Mouse (Mus musculus): Measurements from ENCODE around the gene Wwc2. TPM values are rescaled to one million over a fixed set of nuclear protein-coding genes. Genes with fewer than 3 reads are reported as not detected.

Gene Wwc2
- polyA plus RNA-seq, 1 experiment from 2014 or later: 16.7 TPM

DNA sequence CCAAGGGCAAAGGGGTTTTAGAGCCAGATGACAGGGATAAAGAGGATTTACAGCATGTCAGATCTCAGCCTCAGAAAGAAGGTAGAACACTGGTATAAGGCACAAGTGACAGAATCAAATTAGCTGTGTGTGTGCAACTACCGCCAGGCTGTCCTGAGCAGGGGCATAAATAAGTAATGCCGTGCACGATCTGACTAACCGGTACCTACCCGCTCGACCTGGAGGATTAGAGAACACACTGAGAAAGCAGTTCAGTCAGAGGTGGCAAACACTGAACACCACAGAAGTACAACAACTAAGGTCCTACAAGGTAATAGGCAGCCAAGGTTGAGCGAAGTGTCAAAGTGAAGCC lies 15.8 kb downstream of the Wwc2 start:
- peak; percentile 20 for ATAC-seq (ENCODE audit: low FRiP score, low TSS enrichment)
- H3K9me3 ChIP-seq (ENCODE audit: low read length): 0 out of 2 replicates have a peak, but pooled peaks cover 3% of the 10 kb centered on the region
- no peaks in the 10 kb centered on the region for H3K27me3 ChIP-seq (ENCODE audit: insufficient read depth, low read length)
- H3K4me1 ChIP-seq (ENCODE audit: insufficient read depth, low read length): peaks cover 44% of the 10 kb centered on the region
- WGBS: 23% methylated on average over 7 of the region's 7 CpGs
- peak overlapping the region; percentile 51 for H3K4me2 ChIP-seq (replicated peaks; ENCODE audit: low read depth, low read length)
- H3K36me3 ChIP-seq (ENCODE audit: insufficient read depth, low read length): peaks cover 10% of the 10 kb centered on the region; the same call in 1 of the 2 replicates
- H3K4me3 ChIP-seq (ENCODE audit: low read length): peak overlapping the region; percentile 31
- H3K27ac ChIP-seq (ENCODE audit: low read length): peak overlapping the region; percentile 84
- H3K9ac ChIP-seq (replicated peaks; ENCODE audit: low read length): peak overlapping the region; percentile 33; the same call in 1 of the 2 replicates

DNA sequence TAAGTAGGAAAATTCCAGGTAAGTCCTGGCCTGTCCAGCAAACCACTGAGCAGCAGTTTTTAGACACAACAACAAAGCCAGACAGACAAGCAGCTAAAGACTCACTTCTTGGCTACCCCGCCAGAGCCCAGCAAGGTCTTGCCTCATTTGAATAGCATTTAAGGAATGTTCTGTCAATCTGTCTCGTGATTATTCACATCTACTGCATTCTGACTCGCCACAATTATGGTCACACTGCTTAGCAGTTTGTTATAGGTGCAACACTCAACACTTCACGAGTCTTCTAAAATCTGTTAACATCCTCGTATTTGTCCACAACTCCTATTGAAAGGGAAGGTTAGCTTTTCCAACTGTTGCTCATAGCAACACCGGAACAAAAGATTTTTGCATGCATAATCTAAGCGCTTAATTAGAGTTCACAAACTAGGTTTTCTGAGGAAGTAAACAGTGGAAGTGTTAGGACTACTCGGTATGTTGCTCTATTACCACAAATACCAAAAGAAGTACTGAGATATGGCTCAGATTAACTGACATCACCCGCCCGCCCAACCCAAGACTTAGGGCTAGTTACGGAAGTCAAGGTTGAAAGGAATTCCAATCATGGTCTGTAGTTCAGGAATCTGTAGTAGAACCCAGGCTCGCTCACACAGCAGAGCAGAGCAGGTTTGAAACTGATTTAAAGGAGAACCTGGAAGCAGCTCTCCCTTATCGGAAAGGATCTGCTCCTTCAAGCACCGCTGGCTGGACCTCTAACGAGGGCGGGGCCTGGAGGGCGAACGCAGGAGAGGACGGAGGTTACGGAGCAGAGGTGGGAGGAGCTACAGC lies 16.4 kb downstream of the Wwc2 start:
- ATAC-seq (ENCODE audit: low FRiP score, low TSS enrichment): peak; percentile 73
- H3K9me3 ChIP-seq (ENCODE audit: low read length): 0 out of 2 replicates have a peak, but pooled peaks cover 3% of the 10 kb centered on the region
- peaks cover 50% of the 10 kb centered on the region for H3K4me1 ChIP-seq (ENCODE audit: insufficient read depth, low read length)
- peak overlapping the region; percentile 51 for H3K4me2 ChIP-seq (replicated peaks; ENCODE audit: low read depth, low read length)
- peaks cover 6% of the 10 kb centered on the region; the same call in 1 of the 2 replicates for H3K36me3 ChIP-seq (ENCODE audit: insufficient read depth, low read length)
- H3K27me3 ChIP-seq (ENCODE audit: insufficient read depth, low read length): no peaks in the 10 kb centered on the region
- WGBS: 26% methylated on average over 20 of the region's 20 CpGs
- H3K27ac ChIP-seq (ENCODE audit: low read length): peak overlapping the region; percentile 84
- peak overlapping the region; percentile 31 for H3K4me3 ChIP-seq (ENCODE audit: low read length)
- H3K9ac ChIP-seq (replicated peaks; ENCODE audit: low read length): peak overlapping the region; percentile 33; the same call in 1 of the 2 replicates

DNA sequence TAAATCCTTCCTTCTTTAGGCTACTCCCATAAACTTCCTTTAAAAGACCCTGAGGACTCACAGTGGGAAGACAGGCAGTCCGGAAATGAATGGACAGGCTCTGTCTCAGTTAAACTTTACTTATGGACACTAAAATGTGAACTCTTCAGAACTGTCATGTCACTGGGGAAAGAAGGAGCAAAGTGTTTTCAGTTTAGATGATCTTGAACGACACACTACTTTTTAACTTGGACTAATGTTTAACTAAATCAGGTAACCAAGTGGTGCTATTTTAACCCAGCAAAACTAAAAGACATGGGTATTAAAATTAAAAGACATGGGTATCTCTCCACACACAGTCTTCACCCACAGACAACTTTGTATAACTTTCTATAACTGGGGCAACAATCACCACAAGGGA lies 19.6 kb downstream of the Wwc2 start:
- peaks cover 73% of the 10 kb centered on the region for H3K4me1 ChIP-seq (ENCODE audit: insufficient read depth, low read length)
- peak overlapping the region; percentile 31 for H3K4me2 ChIP-seq (replicated peaks; ENCODE audit: low read depth, low read length)
- ATAC-seq (ENCODE audit: low FRiP score, low TSS enrichment): peak; percentile 21; the same call in 1 of the 2 replicates
- peaks cover 6% of the 10 kb centered on the region; the same call in 1 of the 2 replicates for H3K36me3 ChIP-seq (ENCODE audit: insufficient read depth, low read length)
- H3K27me3 ChIP-seq (ENCODE audit: insufficient read depth, low read length): no peaks in the 10 kb centered on the region
- no peaks in the 10 kb centered on the region for H3K9me3 ChIP-seq (ENCODE audit: low read length)
- H3K9ac ChIP-seq (replicated peaks; ENCODE audit: low read length): 0 out of 2 replicates have a peak overlapping the region, but pooled peaks have one; percentile 13
- WGBS: 32% methylated on average over 2 of the region's 2 CpGs
- no peak overlapping the region for H3K4me3 ChIP-seq (ENCODE audit: low read length)
- H3K27ac ChIP-seq (ENCODE audit: low read length): peak overlapping the region; percentile 90

DNA sequence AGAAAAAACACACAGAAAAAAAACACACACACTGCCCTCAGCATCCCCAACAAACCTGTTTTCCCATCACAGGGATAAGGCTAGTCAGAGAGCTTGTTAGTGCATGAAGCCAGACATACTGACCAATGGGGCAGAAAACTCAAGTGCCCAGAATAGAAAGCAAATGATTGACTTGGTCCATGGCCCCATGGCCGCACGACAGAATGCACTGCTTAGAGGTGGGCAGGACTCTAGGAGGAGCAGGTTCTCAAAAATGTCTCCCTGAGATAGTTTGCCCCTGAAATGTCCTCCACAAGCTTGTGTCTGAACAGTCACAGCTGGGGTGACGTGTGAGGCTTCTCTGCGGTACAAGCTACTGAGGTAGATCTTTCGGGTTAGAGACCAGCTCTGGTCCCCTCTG lies 20.1 kb downstream of the Wwc2 start:
- H3K36me3 ChIP-seq (ENCODE audit: insufficient read depth, low read length): peaks cover 6% of the 10 kb centered on the region; the same call in 1 of the 2 replicates
- H3K4me2 ChIP-seq (replicated peaks; ENCODE audit: low read depth, low read length): peak overlapping the region; percentile 31
- no peaks in the 10 kb centered on the region for H3K9me3 ChIP-seq (ENCODE audit: low read length)
- no peak overlapping the region for H3K4me3 ChIP-seq (ENCODE audit: low read length)
- ATAC-seq (ENCODE audit: low FRiP score, low TSS enrichment): peak; percentile 88
- peak overlapping the region; percentile 90 for H3K27ac ChIP-seq (ENCODE audit: low read length)
- peaks cover 72% of the 10 kb centered on the region for H3K4me1 ChIP-seq (ENCODE audit: insufficient read depth, low read length)
- no peaks in the 10 kb centered on the region for H3K27me3 ChIP-seq (ENCODE audit: insufficient read depth, low read length)
- 0 out of 2 replicates have a peak overlapping the region, but pooled peaks have one; percentile 13 for H3K9ac ChIP-seq (replicated peaks; ENCODE audit: low read length)
- 48% methylated on average over 5 of the region's 5 CpGs for WGBS

DNA sequence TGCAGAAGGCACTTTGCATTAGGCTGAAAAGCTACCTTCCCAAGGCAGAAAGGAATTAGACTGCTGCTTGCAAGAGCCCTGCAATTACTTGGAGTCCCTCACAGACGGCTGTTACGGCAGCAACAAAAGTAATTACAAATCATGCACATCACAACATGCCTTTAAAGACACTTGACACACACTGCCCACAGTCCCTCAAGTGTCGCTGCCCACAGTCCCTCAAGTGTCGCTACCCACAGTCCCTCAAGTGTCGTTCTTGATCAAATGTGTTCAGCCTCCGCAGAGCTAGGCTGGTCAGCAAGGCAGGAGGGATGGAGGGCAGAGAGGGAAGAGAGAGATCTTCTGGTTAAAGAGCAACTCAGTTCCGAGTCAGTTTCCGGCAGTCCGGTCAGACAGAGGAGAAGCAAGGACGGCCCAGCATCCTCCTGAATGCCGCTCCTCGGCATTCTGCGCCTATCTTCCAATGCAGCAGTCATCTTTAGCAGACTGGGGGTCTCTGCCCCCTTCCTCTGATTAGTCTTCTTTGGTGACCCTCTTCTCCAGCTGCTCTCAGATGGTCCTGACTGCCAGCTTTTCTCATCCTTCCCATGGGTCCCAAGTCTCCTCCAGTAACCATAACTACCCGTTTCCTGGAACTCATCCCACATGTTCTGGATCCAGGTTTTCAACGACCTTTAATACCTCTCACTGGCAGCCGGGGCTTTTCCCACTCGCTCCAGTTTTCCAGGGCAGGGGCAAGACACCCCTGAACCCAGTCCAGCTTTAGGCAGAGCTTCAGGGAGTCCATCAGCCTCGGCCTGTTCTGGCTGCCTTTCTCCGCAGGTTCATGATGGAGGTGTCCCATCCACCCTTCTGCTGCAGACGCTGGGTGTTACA lies 23.4 kb downstream of the Wwc2 start:
- Histone ChIP-seq H3K27me3 (ENCODE audit: insufficient read depth, low read length) (no peaks in the 10 kb centered on the region), H3K27ac (ENCODE audit: low read length) (peak overlapping the region; percentile 56), H3K9me3 (ENCODE audit: low read length) (no peaks in the 10 kb centered on the region), H3K36me3 (ENCODE audit: insufficient read depth, low read length) (peaks cover 6% of the 10 kb centered on the region; the same call in 1 of the 2 replicates), H3K9ac (replicated peaks; ENCODE audit: low read length) (peak overlapping the region; percentile 17; the same call in 1 of the 2 replicates), H3K4me2 (replicated peaks; ENCODE audit: low read depth, low read length) (no peak overlapping the region), H3K4me1 (ENCODE audit: insufficient read depth, low read length) (peaks cover 58% of the 10 kb centered on the region), H3K4me3 (ENCODE audit: low read length) (no peak overlapping the region)
- ATAC-seq (ENCODE audit: low FRiP score, low TSS enrichment): no peak
- WGBS: 53% methylated on average over 20 of the region's 20 CpGs

DNA sequence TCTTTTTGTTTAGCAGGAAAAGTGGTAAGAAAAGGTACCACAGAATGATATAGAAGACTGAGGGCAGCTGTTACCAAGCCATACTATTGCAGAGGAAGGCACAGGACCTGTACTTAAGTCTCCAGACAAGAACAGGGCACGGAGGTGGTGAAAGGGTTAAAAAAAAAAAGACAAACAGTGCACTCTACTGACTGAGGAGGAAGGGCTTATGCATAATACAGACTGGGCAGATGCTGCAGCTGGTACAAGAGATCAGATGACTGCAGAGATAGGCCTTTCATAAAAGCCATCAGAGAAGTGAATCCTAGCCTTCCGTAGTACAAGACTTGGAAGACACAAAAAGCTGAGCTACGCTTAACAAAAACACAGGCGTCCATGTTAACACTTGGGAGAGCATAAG lies 28.2 kb downstream of the Wwc2 start:
- Histone ChIP-seq H3K4me2 (replicated peaks; ENCODE audit: low read depth, low read length) (no peak overlapping the region), H3K4me1 (ENCODE audit: insufficient read depth, low read length) (peaks cover 26% of the 10 kb centered on the region), H3K4me3 (ENCODE audit: low read length) (no peak overlapping the region), H3K9me3 (ENCODE audit: low read length) (no peaks in the 10 kb centered on the region), H3K9ac (replicated peaks; ENCODE audit: low read length) (no peak overlapping the region), H3K27me3 (ENCODE audit: insufficient read depth, low read length) (no peaks in the 10 kb centered on the region), H3K27ac (ENCODE audit: low read length) (no peak overlapping the region), H3K36me3 (ENCODE audit: insufficient read depth, low read length) (no peaks in the 10 kb centered on the region)
- WGBS: 66% methylated on average over 4 of the region's 4 CpGs
- ATAC-seq (ENCODE audit: low FRiP score, low TSS enrichment): no peak

DNA sequence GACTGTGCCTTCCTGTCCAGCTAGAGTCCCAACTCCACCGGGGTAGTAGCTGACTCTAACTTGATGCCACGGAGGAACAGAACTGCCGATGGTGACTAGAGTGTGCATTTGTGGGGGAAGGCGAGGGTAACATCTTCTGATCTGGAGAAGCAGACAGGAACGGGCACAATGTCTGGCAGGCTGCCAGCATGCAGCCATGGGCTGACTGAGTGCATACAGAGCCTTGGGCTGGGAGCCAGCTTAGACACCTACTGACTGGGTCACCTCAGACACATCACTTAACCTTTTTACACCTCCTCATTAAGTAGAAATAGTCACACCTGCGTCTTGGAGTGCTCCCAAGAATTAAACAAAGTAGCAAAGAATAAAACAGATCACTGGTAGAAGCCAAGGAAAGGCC lies 28.7 kb downstream of the Wwc2 start:
- peaks cover 21% of the 10 kb centered on the region for H3K4me1 ChIP-seq (ENCODE audit: insufficient read depth, low read length)
- no peak overlapping the region for H3K4me3 ChIP-seq (ENCODE audit: low read length)
- H3K4me2 ChIP-seq (replicated peaks; ENCODE audit: low read depth, low read length): no peak overlapping the region
- no peak overlapping the region for H3K9ac ChIP-seq (replicated peaks; ENCODE audit: low read length)
- no peaks in the 10 kb centered on the region for H3K27me3 ChIP-seq (ENCODE audit: insufficient read depth, low read length)
- H3K36me3 ChIP-seq (ENCODE audit: insufficient read depth, low read length): no peaks in the 10 kb centered on the region
- H3K9me3 ChIP-seq (ENCODE audit: low read length): no peaks in the 10 kb centered on the region
- peak; percentile 58; the same call in 1 of the 2 replicates for ATAC-seq (ENCODE audit: low FRiP score, low TSS enrichment)
- WGBS: 63% methylated on average over 6 of the region's 6 CpGs
- H3K27ac ChIP-seq (ENCODE audit: low read length): no peak overlapping the region

DNA sequence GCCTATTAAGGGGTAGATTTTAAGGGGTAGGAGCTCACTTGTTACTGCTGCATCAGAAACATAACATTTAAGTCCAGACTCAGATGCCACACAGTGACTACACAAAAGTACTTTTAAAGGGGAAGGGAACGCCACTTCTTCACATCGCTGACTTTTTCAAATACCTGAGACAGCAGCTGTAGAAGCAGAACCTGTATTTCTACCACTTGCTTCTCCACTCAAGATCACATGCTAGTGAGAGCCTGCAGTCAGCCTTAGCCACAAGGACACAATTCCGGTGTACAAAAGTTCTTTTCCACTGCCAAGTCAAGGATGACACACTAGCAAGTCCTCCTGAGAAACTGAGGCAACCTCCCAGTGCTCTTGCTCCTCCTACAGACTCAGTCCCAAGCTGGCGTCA lies 33.2 kb downstream of the Wwc2 start:
- Histone ChIP-seq H3K4me1 (ENCODE audit: insufficient read depth, low read length) (peaks cover 10% of the 10 kb centered on the region), H3K27me3 (ENCODE audit: insufficient read depth, low read length) (no peaks in the 10 kb centered on the region), H3K36me3 (ENCODE audit: insufficient read depth, low read length) (no peaks in the 10 kb centered on the region), H3K27ac (ENCODE audit: low read length) (no peak overlapping the region), H3K9ac (replicated peaks; ENCODE audit: low read length) (no peak overlapping the region), H3K4me3 (ENCODE audit: low read length) (no peak overlapping the region), H3K4me2 (replicated peaks; ENCODE audit: low read depth, low read length) (no peak overlapping the region), H3K9me3 (ENCODE audit: low read length) (no peaks in the 10 kb centered on the region)
- WGBS: 92% methylated on average over 4 of the region's 4 CpGs
- ATAC-seq (ENCODE audit: low FRiP score, low TSS enrichment): no peak

DNA sequence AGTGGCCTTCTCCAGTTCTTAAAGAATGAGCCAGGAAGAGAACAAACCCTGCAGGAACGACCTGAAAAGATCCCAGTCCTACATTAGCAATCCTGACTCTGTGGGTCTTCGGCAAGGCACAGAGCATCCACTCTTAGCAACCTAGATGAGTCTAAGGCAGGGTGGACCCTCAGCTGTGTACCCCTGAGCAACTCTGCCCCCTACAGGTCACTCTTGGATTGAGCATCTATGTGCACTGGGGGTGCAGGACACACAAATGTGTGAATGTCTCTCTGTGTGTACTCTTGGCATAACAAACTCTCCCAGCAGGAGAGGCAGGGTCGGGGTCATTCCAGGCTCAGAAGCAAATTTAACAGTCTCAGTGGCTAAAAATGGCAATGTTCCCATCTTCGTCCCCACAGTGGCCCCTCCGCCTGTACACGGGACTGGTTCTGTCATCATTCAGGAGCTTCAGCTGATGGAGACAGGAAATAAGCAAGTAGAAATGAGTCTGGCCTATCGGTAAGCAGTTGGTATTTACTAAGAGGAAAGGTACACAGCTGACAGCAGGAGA lies 39.3 kb downstream of the Wwc2 start:
- peaks cover 14% of the 10 kb centered on the region; the same call in 1 of the 2 replicates for H3K4me1 ChIP-seq (ENCODE audit: insufficient read depth, low read length)
- no peaks in the 10 kb centered on the region for H3K36me3 ChIP-seq (ENCODE audit: insufficient read depth, low read length)
- no peak overlapping the region for H3K4me3 ChIP-seq (ENCODE audit: low read length)
- no peaks in the 10 kb centered on the region for H3K9me3 ChIP-seq (ENCODE audit: low read length)
- no peak overlapping the region for H3K9ac ChIP-seq (replicated peaks; ENCODE audit: low read length)
- 71% methylated on average over 7 of the region's 7 CpGs for WGBS
- H3K4me2 ChIP-seq (replicated peaks; ENCODE audit: low read depth, low read length): no peak overlapping the region
- H3K27me3 ChIP-seq (ENCODE audit: insufficient read depth, low read length): no peaks in the 10 kb centered on the region
- H3K27ac ChIP-seq (ENCODE audit: low read length): no peak overlapping the region
- ATAC-seq (ENCODE audit: low FRiP score, low TSS enrichment): peak; percentile 47; the same call in 1 of the 2 replicates
